12 mouse cellular contexts compared by ENCODE assay signal in genomic region chr7:28545048-28545890, GRCm38 (mm10). TPM values are rescaled to one million over a fixed set of nuclear protein-coding genes. Genes with fewer than 3 reads are reported as not detected.
A peak's percentile ranks its signal among the peaks of the same experiment; 100 is the strongest.
DNase-seq lines count a peak whose midpoint lies in the region; ATAC-seq and TF ChIP-seq lines count a peak whose summit lies in the region.
"Had no signal": no experiment of that assay in that cellular context is flagged by ENCODE, and none has a peak within 500 bp of the region (broad histone marks: within the 10 kb centered on the region; RNA-seq: fewer than 3 reads in every experiment).

No protein-coding gene starts in this region.

- no peak overlapping the region for H3K4me2 ChIP-seq in forebrain, postnatal 0 days (ENCODE audit: low read depth)
- no peak overlapping the region for H3K4me2 ChIP-seq in forebrain, embryonic 14.5 days (ENCODE audit: low read length)
- H3K4me2 ChIP-seq in hindbrain, embryonic 15.5 days, result no peak overlapping the region
- H3K4me2 ChIP-seq: limb, embryonic 15.5 days had no signal

- DNase-seq in forebrain, postnatal 0 days, result no peak
- DNase-seq in forebrain, embryonic 14.5 days (ENCODE audit: low spot score), result no peak
- peak; percentile 67 for DNase-seq in ES-CJ7 (ENCODE audit: low read depth, low spot score)
- peak; percentile 55 for DNase-seq in midbrain, embryonic 10.5 days (ENCODE audit: low spot score)
- DNase-seq in right cerebral cortex, adult 18-20 months, result no peak
- no peak for DNase-seq in spleen, postnatal 4 days (ENCODE audit: low spot score in 2 of 2)
- DNase-seq in spleen, postnatal 36 days (ENCODE audit: low spot score in 2 of 2), result no peak
- DNase-seq: right cerebral cortex, postnatal 14 days had no signal

- H3K27me3 ChIP-seq in forebrain, postnatal 0 days (ENCODE audit: insufficient read depth, low read length), result peaks cover 30% of the 10 kb centered on the region
- peaks cover 31% of the 10 kb centered on the region for H3K27me3 ChIP-seq in forebrain, embryonic 14.5 days (replicated peaks; ENCODE audit: control insufficient read depth, insufficient read depth, low read length)
- H3K27me3 ChIP-seq in hindbrain, embryonic 15.5 days, result peaks cover 35% of the 10 kb centered on the region
- peaks cover 53% of the 10 kb centered on the region for H3K27me3 ChIP-seq in midbrain, embryonic 10.5 days (ENCODE audit: low read depth, poor library complexity, severe bottlenecking)

- H3K27ac ChIP-seq in forebrain, postnatal 0 days (ENCODE audit: low read depth, low read length), result no peak overlapping the region
- H3K27ac ChIP-seq in forebrain, embryonic 14.5 days (ENCODE audit: low read depth, low read length), result no peak overlapping the region
- no peak overlapping the region for H3K27ac ChIP-seq in hindbrain, embryonic 15.5 days (replicated peaks)
- H3K27ac ChIP-seq in midbrain, embryonic 10.5 days (replicated peaks), result no peak overlapping the region
- H3K27ac ChIP-seq: limb, embryonic 15.5 days had no signal

- H3K9ac ChIP-seq in forebrain, postnatal 0 days, result no peak overlapping the region
- H3K9ac ChIP-seq in forebrain, embryonic 14.5 days (ENCODE audit: low read length), result no peak overlapping the region
- no peak overlapping the region for H3K9ac ChIP-seq in hindbrain, embryonic 15.5 days
- H3K9ac ChIP-seq: limb, embryonic 15.5 days had no signal

- TF ChIP-seq CTCF in forebrain, postnatal 0 days (IDR thresholded peaks at IDR 0.05; ENCODE audit: low read depth), result no peak

- no peaks in the 10 kb centered on the region for H3K36me3 ChIP-seq in forebrain, postnatal 0 days (ENCODE audit: insufficient read depth)
- H3K36me3 ChIP-seq in forebrain, embryonic 14.5 days (ENCODE audit: control insufficient read depth, insufficient read depth, low read length), result no peaks in the 10 kb centered on the region
- H3K36me3 ChIP-seq in hindbrain, embryonic 15.5 days, result no peaks in the 10 kb centered on the region
- H3K36me3 ChIP-seq in midbrain, embryonic 10.5 days, result no peaks in the 10 kb centered on the region
- H3K36me3 ChIP-seq: limb, embryonic 15.5 days had no signal

- no peak overlapping the region for H3K4me3 ChIP-seq in forebrain, postnatal 0 days (ENCODE audit: low read depth, low read length)
- no peak overlapping the region for H3K4me3 ChIP-seq in forebrain, embryonic 14.5 days (ENCODE audit: low read depth, low read length)
- H3K4me3 ChIP-seq in hindbrain, embryonic 15.5 days, result no peak overlapping the region
- no peak overlapping the region for H3K4me3 ChIP-seq in midbrain, embryonic 10.5 days
- H3K4me3 ChIP-seq: limb, embryonic 15.5 days had no signal

- H3K9me3 ChIP-seq in forebrain, postnatal 0 days (ENCODE audit: low read length), result no peaks in the 10 kb centered on the region
- no peaks in the 10 kb centered on the region for H3K9me3 ChIP-seq in forebrain, embryonic 14.5 days (replicated peaks; ENCODE audit: control insufficient read depth, low read length)
- no peaks in the 10 kb centered on the region for H3K9me3 ChIP-seq in hindbrain, embryonic 15.5 days
- 0 out of 2 replicates have a peak, but pooled peaks cover 3% of the 10 kb centered on the region for H3K9me3 ChIP-seq in midbrain, embryonic 10.5 days (replicated peaks)
- H3K9me3 ChIP-seq: limb, embryonic 15.5 days had no signal

- 0 out of 2 replicates have a peak, but pooled peaks cover 4% of the 10 kb centered on the region for H3K4me1 ChIP-seq in forebrain, postnatal 0 days (ENCODE audit: insufficient read depth)
- no peaks in the 10 kb centered on the region; the same call in 1 of the 2 replicates for H3K4me1 ChIP-seq in forebrain, embryonic 14.5 days (ENCODE audit: control insufficient read depth, insufficient read depth, low read length)
- peaks cover 23% of the 10 kb centered on the region for H3K4me1 ChIP-seq in hindbrain, embryonic 15.5 days (replicated peaks)
- peaks cover 40% of the 10 kb centered on the region for H3K4me1 ChIP-seq in midbrain, embryonic 10.5 days

- 31% methylated on average over 14 of the region's 14 CpGs for WGBS in forebrain, postnatal 0 days
- 24% methylated on average over 14 of the region's 14 CpGs for WGBS in forebrain, embryonic 14.5 days
- WGBS in hindbrain, embryonic 15.5 days, result 27% methylated on average over 14 of the region's 14 CpGs
- WGBS in midbrain, embryonic 10.5 days, result 20% methylated on average over 14 of the region's 14 CpGs

- peak; percentile 25 for ATAC-seq in forebrain, postnatal 0 days
- no peak; the same call in 1 of the 2 replicates for ATAC-seq in forebrain, embryonic 14.5 days
- peak; percentile 29; the same call in 1 of the 2 replicates for ATAC-seq in hindbrain, embryonic 15.5 days (ENCODE audit: low FRiP score, low read depth)
- ATAC-seq: CD4-positive, CD25-positive, alpha-beta regulatory T cell, adult 4 months had no signal

RNA-seq across cellular contexts. Expression of gene Nccrp1, which starts 1.8 kb away (rescaled TPM):
- 0.10 and 0.15 TPM in 2 replicates for total RNA-seq in forebrain, postnatal 0 days (2014; rRNA removed)
- polyA plus RNA-seq in forebrain, postnatal 0 days (2015; fragmentation: Nextera tagmentation; extraction: Ambion mirVana), result 0.09 TPM in 1 of 2 replicates, not detected in the other
- polyA plus RNA-seq in forebrain, embryonic 14.5 days (2014; fragmentation: Nextera tagmentation; extraction: Ambion mirVana), result not detected in 2 replicates
- 0.19 TPM in 1 of 2 replicates, not detected in the other for polyA plus RNA-seq in hindbrain, embryonic 15.5 days (2015; fragmentation: Nextera tagmentation; extraction: Ambion mirVana)
- polyA plus RNA-seq in midbrain, embryonic 10.5 days (2016; fragmentation: Nextera tagmentation; extraction: Ambion mirVana), result 0.14 and 0.20 TPM in 2 replicates
- total RNA-seq: gastrocnemius, adult 18-20 months had no signal
- polyA plus RNA-seq: CD4-positive, CD25-positive, alpha-beta regulatory T cell, adult 4 months had no signal

RNA-seq across cellular contexts. Expression of gene Sycn, which starts 4.6 kb away (rescaled TPM):
- total RNA-seq in forebrain, postnatal 0 days (2014; rRNA removed), result not detected in 2 replicates
- not detected in 2 replicates for polyA plus RNA-seq in forebrain, postnatal 0 days (2015; fragmentation: Nextera tagmentation; extraction: Ambion mirVana)
- not detected in 2 replicates for polyA plus RNA-seq in forebrain, embryonic 14.5 days (2014; fragmentation: Nextera tagmentation; extraction: Ambion mirVana)
- not detected in 2 replicates for polyA plus RNA-seq in hindbrain, embryonic 15.5 days (2015; fragmentation: Nextera tagmentation; extraction: Ambion mirVana)
- polyA plus RNA-seq in midbrain, embryonic 10.5 days (2016; fragmentation: Nextera tagmentation; extraction: Ambion mirVana), result not detected in 2 replicates
- total RNA-seq: gastrocnemius, adult 18-20 months had no signal
- polyA plus RNA-seq: CD4-positive, CD25-positive, alpha-beta regulatory T cell, adult 4 months; limb, embryonic 15.5 days had no signal

RNA-seq across cellular contexts. Expression of gene Ifnl3, which starts 22.6 kb away (rescaled TPM):
- not detected in 2 replicates for total RNA-seq in forebrain, postnatal 0 days (2014; rRNA removed)
- not detected in 2 replicates for polyA plus RNA-seq in forebrain, postnatal 0 days (2015; fragmentation: Nextera tagmentation; extraction: Ambion mirVana)
- not detected in 2 replicates for polyA plus RNA-seq in forebrain, embryonic 14.5 days (2014; fragmentation: Nextera tagmentation; extraction: Ambion mirVana)
- not detected in 2 replicates for polyA plus RNA-seq in hindbrain, embryonic 15.5 days (2015; fragmentation: Nextera tagmentation; extraction: Ambion mirVana)
- polyA plus RNA-seq in midbrain, embryonic 10.5 days (2016; fragmentation: Nextera tagmentation; extraction: Ambion mirVana), result not detected in 2 replicates
- total RNA-seq: gastrocnemius, adult 18-20 months had no signal
- polyA plus RNA-seq: CD4-positive, CD25-positive, alpha-beta regulatory T cell, adult 4 months; limb, embryonic 15.5 days had no signal

RNA-seq across cellular contexts. Expression of gene Ifnl2, which starts 35.0 kb away (rescaled TPM):
- not detected in 2 replicates for total RNA-seq in forebrain, postnatal 0 days (2014; rRNA removed)
- polyA plus RNA-seq in forebrain, postnatal 0 days (2015; fragmentation: Nextera tagmentation; extraction: Ambion mirVana), result not detected in 2 replicates
- not detected in 2 replicates for polyA plus RNA-seq in forebrain, embryonic 14.5 days (2014; fragmentation: Nextera tagmentation; extraction: Ambion mirVana)
- polyA plus RNA-seq in hindbrain, embryonic 15.5 days (2015; fragmentation: Nextera tagmentation; extraction: Ambion mirVana), result not detected in 2 replicates
- not detected in 2 replicates for polyA plus RNA-seq in midbrain, embryonic 10.5 days (2016; fragmentation: Nextera tagmentation; extraction: Ambion mirVana)
- total RNA-seq: gastrocnemius, adult 18-20 months had no signal
- polyA plus RNA-seq: CD4-positive, CD25-positive, alpha-beta regulatory T cell, adult 4 months; limb, embryonic 15.5 days had no signal

RNA-seq across cellular contexts. Expression of gene Samd4b, which starts 52.7 kb away (rescaled TPM):
- total RNA-seq in forebrain, postnatal 0 days (2014; rRNA removed), result 35.2 and 49.1 TPM in 2 replicates
- 21.4 and 23.3 TPM in 2 replicates for polyA plus RNA-seq in forebrain, postnatal 0 days (2015; fragmentation: Nextera tagmentation; extraction: Ambion mirVana)
- polyA plus RNA-seq in forebrain, embryonic 14.5 days (2014; fragmentation: Nextera tagmentation; extraction: Ambion mirVana), result 20.1 and 24.1 TPM in 2 replicates
- polyA plus RNA-seq in hindbrain, embryonic 15.5 days (2015; fragmentation: Nextera tagmentation; extraction: Ambion mirVana), result 23.3 and 28.1 TPM in 2 replicates
- 29.2 and 30.5 TPM in 2 replicates for polyA plus RNA-seq in midbrain, embryonic 10.5 days (2016; fragmentation: Nextera tagmentation; extraction: Ambion mirVana)

Comparison
In these comparisons a context has a peak if more than half of its experiments do, and no peak if none do; other contexts are left out.
1. DNase-seq: peak in ES-CJ7 (single experiment) and midbrain, embryonic 10.5 days (single experiment); none in forebrain, postnatal 0 days (single experiment), forebrain, embryonic 14.5 days (single experiment), right cerebral cortex, adult 18-20 months (single experiment), spleen, postnatal 4 days (0 of 2) and spleen, postnatal 36 days (0 of 2).